Mouse (Mus musculus) lung, postnatal 25 days (tissue): ENCODE results near the gene Klhdc10.

ENCODE experiments used
- DNase-seq: peaks from one replicate; pipeline ENCODE4 v3.0.0; 2022; ENCODE audit warnings: low spot score

Gene Klhdc10

DNA sequence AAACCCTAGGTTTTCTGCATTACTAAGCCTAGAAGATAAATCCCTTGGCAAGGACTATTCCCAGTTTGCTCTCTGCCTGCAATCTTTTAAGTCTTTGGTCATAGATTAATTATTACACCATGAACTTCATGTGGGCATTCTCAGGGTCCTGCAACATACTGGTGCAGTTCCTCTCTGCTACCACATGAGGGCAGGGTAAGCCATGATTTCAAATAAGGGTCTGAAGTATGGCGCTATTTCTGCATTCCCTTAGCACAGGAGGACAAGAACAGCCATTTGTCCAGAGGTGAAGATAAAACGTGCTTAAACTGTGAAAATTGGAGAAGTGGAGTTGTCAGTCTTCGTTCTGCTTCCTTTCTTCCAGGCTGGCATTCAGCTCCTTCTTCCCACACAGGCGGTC is 1.8 kb downstream of the Klhdc10 start:
- peak; percentile 74 for DNase-seq

DNA sequence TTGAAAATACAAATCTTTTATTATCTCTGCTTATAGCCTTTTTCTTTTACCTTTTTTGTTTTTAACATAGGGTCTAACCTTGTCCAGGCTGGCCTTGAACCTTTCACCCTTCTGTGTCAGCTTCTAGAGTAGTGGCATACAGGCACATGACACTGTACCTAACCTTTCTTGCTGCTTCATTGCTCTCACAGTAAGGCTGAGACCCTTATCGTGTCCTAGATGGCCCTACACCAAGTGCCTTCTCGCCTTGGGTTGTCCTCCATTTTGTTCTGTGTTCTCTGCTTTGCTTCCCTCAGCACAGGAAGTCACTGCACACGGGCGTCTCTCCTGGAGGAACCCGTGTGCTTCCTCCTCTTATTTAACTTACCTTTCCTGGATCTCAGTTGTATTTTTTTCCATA is 3.0 kb downstream of the Klhdc10 start:
- DNase-seq: no peak

DNA sequence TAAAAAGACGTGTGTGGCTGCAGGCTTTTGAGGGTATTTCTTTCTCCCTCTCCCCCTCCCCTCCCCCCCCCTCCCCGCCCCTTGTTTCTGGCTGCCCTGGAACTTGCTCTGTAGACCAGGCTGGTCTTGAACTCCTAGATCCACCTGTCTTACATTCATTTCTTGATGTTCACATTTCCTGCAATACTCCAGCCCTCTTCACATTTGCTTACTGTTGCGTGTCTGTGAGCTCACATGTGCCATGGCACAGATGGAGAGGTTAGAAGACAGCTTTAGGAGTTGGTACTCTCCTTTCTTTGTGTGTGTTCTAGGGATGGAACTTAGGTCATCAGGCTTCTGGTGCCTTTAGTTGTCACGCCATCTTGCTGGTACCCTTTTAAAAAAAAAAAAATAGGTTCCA is 6.6 kb downstream of the Klhdc10 start:
- DNase-seq: no peak

DNA sequence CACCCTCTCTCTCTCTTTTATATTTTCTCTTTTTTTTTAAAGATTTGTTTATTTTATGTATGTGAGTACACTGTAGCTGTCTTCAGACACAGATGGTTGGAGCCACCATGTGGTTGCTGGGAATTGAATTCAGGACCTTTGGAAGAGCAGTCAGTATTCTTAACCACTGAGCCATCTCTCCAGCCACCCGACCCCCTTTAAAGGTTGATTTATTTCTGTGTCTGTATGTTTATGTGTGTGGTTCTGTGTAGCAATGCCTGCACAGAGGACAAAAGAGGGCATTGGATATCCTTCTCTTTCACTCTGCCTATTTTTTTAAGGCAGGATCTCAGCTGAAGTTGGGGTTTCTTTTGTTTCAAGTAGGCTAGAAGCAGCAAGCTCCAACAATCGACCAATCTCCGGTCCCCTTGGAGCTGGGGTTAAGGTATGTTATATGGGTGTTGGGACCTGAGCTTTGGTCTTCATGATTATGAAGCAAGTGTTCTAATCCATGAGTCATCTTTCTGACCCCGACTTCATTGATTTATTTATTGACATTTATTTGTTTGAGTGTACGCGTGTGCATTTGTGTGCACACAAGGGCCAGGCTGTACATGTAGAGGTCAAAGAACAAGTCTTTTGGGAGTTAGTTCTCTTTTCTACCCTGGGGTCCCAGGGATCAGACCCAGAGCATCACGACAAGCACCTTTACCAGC is 7.9 kb downstream of the Klhdc10 start:
- DNase-seq: no peak

DNA sequence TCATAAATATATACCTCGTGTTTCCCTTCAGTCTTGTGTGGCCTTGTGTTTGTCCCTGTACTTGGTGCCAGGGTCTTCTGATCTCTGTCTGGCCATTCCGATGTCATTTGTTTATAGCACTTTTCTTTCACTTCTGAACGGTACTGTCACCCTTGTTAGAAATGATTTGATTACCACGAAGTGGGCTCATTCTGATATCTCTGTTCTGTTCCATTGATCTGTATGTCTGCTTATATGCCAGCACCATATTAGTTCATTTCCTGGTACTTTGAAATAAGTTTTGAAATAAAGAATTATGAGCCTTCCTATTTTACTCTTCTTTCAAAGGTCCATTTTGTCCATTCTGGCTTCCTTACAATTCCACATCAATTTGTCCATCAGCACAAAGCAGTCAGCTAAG is 9.6 kb downstream of the Klhdc10 start:
- DNase-seq: no peak

DNA sequence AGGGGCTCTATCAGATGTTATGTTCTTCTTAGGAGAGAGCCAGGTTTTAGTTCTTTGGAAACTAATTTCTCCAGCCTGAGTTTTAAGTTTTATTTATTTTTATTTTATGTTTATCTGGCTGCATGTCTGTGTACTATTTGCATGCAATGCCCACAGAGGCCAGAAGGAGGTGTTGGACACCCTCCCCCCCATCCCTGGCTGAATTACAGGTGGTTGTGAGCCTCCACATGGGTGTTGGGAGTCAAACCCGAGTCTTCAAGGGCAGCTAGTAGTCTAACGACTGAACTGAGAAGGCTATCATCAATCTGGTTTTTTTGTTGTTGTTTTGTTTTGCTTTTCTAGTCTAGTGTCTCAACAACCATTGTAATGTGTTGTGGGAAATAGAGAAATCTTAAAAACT is 14.5 kb downstream of the Klhdc10 start:
- no peak for DNase-seq

DNA sequence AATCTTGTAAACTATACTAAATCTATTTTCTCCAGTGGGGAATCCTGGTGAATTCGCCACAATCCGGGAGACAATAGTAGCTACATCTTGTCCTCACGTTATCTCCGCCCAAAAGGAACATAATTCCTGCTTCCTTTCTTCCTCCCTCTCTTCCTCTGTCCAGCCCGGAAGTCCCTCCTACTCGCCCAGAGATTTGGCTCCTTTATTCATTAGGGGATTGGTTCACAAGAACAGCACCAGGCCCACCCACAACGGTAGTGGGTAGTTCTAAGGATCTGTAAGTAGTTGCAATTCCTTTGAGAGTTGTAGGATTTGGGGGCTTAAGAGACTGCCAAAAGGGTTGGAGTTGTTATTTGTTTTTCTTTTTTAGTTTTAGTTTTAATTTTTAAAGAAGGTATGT is 15.1 kb downstream of the Klhdc10 start:
- no peak for DNase-seq

DNA sequence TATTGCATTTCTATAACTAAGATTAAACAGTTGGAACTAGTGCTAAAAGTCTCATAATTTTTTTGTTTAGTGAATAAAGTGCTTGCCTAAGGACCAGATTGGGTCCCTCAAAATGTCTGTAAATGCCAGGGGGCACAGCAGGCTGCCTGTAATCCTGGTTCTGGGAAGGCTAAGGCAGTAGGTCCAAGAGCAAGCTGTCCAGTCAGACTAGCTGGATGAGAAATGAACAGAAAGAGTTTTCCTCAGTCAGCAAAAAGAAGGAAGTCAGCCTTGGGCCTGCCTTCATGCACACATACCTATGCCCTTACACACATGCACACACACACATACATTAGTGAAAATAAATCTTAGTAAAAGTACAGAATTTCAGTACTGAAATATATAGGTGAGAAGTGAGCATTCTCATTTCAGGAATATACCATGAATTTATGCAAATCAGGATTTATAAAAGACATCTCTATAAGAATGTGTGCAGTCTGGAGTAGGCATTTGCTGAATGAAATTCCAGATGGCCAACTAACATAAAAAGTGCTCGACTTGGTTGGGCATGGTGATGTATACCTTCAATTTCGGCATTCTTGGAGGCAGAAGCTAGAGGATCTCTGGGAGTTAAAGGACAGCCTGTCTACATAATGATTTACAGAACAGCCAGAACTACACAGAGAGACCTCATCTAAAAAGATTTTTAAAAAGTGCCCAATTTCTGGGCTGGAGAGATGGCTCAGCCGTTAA is 31.0 kb downstream of the Klhdc10 start:
- DNase-seq: no peak

DNA sequence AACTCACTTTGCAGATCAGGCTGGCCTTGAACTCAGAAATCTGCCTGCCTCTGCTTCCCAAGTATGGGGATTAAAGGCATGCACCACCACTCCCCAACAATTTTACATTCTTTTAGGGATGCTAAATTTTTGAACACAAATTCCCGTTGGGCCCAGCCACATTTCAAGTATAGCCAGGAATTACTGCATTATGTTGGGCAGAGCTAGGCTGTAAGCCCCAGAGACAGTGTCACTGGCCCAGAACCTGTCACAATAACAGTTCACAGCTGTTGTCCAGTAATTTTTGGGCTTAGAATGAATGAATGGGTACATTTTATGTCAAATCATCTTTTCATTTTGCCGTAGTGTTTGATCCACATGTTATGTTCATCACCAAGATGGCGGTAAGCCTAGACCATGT is 34.8 kb downstream of the Klhdc10 start:
- DNase-seq: no peak

DNA sequence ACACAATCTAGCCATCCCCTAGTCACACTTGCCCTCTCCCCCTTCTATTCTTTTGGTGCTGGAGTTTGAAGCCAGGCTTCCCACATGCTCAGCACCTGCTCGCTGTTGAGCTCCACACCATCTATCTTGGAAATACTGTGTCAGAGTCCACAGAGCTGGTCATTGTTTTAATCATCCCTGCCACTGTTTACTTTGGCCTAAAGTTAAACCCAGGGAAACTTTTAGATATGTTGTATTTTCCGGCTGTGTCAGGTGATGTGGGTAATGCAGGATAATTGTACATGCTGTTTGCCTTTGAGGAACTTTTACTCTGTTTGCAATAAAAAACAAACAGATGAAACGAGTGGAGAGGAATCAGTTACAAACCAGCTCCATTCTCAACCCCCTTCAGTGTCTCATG is 35.4 kb downstream of the Klhdc10 start:
- DNase-seq: no peak

DNA sequence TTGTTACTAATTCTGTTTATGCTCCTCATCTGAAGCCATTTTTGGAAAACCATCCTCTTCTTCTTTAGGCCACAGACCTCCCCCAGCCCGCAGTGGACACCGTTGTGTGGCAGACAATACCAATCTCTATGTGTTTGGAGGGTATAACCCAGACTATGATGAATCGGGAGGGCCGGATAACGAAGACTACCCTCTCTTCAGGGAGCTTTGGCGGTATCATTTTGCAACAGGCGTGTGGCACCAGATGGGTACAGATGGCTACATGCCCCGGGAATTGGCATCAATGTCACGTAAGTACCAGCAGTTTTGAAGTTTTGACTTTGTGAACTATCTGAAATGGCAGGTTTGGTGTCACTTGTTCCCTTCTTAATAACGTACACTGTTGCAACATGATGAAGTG is 37.9 kb downstream of the Klhdc10 start:
- no peak for DNase-seq

DNA sequence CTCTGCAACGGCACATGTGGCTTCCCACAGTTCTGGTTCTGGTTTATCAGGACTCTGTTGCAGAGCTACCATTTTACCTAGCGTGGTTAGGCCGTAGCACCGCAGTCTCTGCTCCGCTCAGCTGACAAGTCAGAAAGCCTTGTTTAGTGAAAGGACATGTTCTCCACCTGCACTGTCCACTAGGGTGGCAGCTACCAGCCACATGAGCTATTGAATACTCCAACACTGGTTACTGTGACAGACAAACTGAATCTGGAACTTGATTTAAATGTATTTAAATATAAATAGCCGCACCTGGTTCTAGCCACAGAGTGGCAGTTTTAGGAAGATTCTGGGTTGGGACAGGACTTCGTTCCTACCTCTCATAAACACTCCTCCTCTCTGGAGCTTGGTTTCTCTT is 55.3 kb downstream of the Klhdc10 start:
- no peak for DNase-seq

DNA sequence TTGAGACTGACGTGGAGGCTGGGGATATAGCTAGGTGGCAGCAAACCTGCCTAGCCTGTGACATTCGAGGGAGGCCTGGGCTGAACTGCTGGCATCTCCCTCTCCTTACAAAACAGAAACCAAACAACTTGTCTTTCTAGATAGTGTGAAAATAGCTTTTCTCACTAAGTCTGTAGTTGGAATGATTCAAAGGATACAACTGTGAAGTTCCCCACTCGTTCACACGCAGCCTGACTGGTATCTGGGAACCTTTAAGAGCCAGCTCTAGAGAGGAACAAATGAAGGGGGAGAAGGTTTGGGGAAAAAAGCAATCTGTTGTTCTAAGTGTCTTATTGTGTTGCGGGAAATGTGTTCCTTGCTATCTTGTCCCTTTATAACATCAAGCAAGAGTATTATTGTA is 57.0 kb downstream of the Klhdc10 start:
- no peak for DNase-seq

DNA sequence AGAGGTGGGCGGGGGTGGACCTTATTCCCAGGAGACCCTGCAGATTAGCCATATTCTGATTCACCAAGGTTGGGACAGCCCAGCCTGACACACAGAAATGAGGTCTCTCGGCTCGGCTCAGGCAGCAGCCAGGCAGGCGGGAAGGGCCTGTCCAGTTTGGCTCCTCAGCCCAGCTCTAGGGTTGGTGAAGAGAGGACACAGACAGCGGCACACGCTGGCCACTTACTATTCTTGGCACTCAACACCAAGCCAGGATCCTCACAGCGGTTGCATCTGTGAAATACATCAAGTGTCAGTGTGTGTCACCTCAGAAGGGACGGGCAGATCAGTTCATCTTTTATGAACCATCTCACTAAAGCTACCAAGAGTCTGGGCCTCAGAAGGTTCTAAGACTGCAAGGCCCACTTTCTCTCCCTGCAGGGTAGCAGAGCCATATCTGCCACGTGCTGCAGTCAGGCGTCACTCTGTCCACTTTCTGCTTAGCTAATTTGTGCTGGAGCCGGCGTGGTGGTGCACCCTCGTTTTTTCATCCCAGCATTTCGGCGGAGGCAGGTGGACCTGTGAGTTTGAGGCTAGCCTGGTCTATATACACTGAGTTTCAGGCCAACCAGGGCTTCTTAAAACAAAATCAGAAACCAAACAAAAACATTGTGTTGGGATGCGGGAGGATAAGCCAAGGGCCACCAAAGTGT is 57.5 kb downstream of the Klhdc10 start:
- no peak for DNase-seq

DNA sequence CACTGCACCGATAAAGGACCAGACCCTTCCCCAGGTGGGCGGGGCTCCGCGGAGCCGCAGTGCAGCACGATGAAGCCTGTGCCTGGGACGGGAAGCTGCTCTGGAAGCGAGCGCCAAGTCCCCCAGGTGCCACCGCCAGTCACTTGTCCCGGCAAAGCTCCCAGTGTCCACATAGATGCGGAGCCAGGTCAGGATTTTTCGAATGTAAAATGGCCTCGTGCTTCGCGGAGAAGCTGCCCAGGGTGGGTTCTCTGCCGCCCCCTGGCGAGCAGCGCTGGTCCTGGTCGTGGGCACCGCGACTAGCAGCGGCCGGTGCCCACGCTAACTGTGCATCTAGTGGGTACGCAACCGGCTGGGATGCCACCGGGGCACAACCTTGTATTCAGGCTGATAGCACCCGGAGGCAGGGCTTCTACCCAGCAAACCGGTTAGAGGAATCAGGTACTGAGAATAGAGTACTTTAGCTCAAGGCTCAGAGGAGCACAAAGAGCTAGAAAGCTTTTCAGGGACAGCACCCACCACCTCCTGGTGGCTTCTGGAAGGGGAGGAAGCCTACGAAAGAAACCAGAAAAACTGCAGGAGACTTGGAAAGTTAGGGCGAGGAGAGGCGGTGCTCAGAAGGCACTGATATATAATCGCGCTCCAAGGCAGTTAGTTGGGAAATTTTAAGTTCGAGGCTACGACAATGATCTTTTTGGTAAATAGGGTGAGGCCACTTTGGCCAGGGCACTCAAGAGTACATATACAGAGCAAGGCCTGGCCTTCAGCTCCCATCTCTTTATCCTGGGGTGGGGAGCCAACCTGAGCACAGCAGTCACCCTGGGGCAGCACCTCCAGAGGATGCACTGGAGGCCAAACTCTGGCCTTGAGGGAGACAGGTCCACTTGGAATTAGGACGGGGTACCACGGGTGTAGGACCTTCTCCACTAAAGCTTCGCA is 58.4 kb downstream of the Klhdc10 start:
- DNase-seq: peak; percentile 76

DNA sequence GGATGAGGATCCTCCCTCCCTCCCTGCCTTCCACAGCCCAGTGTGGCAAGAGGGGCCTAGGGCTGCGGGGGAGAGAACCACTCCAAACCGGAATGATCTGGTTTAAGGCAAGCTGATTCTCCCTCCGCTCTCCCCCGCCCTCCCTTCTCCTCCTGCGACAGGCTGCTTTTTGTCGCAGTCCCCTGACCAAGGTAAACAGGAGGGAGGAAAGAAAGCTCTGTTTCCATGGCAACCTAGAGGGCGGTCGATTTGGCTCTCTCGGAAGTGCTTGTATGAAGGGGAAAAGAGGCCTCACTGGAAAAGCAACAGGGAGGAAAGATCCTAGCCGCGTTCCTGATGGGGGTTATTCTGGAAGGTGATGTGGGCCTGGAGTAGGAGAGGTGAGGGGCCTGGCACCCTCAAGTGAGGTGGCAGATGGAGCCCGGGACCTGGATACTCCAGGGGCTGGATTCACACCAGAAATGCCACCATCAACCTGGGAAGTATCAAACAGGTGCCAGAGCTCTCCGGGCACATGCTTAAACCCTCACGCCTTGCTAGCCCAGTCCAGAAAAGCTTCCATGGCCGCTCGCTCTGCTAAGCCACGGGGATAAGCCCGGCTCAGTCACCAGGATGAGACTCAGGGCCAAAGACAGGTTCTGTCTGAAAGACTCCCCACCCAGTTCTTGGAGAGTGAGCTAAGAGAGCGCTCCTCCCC is 59.2 kb downstream of the Klhdc10 start:
- peak; percentile 18 for DNase-seq

DNA sequence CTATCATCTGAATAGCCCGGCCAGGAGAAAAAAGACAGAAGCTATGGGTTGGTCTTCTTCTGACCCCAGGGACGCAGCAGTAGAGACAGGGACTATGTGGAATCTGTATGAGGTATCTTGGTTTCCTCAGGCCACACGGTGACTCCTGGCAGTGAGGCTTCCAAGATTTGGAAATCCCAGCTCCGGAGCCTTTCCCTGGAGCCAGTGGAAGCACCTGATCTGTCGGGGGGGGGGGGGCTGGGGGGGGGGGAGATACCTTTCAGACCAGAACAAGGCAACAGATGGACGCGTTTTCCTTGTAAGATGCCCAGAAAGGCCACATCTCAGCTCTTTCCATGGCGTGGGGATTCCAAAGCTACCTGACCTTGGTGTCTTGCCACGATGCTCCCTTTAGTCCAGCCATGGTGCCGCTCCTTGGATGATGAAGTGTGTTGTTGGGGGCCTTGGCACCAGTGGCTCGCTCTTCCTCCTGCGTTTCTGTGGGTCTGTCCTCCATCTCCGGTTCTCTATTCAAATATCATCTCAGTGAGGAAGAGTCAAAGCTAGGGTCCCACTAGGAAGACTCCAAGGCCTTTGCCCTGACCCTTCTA is 60.2 kb downstream of the Klhdc10 start:
- no peak for DNase-seq

DNA sequence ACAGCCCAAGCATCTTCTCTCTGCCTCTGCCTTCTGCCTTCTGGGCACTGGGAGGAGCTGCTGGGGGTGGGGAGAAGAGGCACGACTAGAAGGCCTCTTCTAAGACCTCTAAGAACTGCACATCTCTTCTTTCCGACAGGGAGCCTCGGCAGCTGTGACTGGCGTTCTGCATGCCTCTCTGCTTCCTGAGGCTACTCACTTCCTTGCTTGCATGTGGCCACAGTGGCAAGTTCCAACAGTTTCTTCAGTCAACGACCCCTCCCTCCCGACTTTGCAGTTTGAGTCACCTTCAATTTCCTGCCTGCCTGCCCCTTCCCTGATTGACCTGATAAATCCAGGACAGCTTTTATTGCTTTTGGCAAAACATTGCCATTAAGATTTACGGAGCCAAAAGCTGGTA is 61.2 kb downstream of the Klhdc10 start:
- no peak for DNase-seq

DNA sequence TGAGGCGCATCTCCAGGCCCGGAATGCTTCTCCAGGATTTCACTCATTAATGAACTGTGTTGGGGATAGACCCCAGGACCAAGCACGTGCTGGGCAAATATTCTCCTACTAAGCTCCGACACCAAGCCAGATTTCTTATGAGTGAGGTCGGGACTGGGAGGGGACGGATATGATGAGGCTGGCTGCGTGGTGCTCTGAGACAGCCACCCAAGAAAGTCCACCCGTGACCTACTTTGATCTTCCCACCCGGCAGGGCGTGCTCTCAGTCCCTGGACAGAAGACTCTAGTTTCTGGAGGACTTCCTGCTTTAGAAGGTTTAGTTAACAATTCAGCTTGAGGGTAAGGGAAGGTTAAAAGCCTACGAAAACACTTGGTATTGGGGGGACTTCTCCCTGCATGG is 63.9 kb downstream of the Klhdc10 start:
- no peak for DNase-seq

DNA sequence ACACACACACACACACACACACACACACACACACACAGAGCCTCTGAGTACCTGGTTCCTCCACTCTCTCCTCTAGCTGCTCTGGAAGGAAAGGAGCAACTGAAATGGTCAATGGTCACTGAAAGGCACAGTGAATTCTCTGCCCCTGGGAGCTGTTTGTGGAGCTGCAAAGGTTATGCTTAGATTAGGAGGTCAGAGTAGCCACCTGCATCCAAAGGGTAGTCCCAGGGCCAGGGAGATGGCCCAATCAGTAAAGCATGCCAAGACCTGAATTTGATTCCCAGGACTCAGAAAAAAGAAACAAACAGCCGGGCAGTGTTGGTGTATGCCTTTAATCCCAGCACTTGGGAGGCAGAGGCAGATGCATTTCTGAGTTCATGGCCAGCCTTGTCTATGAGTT is 66.4 kb downstream of the Klhdc10 start:
- DNase-seq: no peak

DNA sequence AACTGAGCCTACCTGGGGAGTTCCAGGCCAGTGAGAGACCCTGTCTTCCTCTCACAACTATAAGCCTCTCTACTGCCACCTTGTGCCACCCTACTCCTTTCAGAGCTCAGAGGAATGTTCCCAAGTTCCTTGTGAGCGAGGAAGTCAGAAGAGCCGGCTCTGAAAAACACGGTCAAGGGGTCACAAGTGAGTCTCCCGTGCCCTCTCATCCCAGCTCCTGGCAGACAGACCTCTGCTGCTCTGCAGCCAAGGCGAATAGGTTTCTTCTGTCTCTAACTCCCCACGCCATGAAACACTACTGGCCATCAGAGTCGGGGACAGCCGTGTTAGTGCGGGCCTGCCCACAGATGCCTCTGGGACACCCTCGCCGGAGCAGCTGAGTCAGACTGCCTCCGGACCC is 67.0 kb downstream of the Klhdc10 start:
- peak; percentile 32 for DNase-seq
